Comparison of ENCODE assay signal across 21 mouse cellular contexts in the genomic region with DNA sequence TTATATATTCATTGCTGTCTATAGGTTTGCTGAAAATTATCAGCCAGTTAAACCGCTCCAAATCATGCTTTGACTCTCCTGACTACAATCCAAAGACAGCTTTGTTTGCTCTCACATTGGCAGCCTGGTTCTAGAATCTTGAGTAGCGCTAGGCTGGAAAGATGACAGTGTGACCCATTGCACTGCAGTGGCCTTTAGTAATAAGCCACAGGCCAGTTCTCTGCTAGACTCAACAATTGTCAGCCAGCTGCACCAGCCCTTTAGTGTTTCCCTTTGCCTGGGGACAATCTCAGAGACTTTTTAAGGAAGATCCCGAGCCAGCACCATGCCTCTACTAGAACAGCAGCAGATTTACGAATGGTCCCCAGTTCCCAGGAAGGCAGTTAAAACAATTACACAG. TPM values are rescaled to one million over a fixed set of nuclear protein-coding genes. Genes with fewer than 3 reads are reported as not detected.
A peak's percentile ranks its signal among the peaks of the same experiment; 100 is the strongest.
DNase-seq lines count a peak whose midpoint lies in the region; ATAC-seq and TF ChIP-seq lines count a peak whose summit lies in the region.
"Had no signal": no experiment of that assay in that cellular context is flagged by ENCODE, and none has a peak within 500 bp of the region (broad histone marks: within the 10 kb centered on the region; RNA-seq: fewer than 3 reads in every experiment).

No protein-coding gene starts in this region.

- no peak overlapping the region for H3K27ac ChIP-seq in intestine, embryonic 14.5 days (ENCODE audit: low read depth)
- H3K27ac ChIP-seq in intestine, postnatal 0 days (ENCODE audit: low read depth, low read length) = no peak overlapping the region
- no peak overlapping the region for H3K27ac ChIP-seq in midbrain, embryonic 11.5 days (ENCODE audit: low read depth, low read length)
- no peak overlapping the region for H3K27ac ChIP-seq in midbrain, embryonic 14.5 days (replicated peaks; ENCODE audit: low read depth, low read length)

- H3K4me1 ChIP-seq in intestine, embryonic 14.5 days (replicated peaks; ENCODE audit: control insufficient read depth, insufficient read depth, low read length) = no peaks in the 10 kb centered on the region
- H3K4me1 ChIP-seq in intestine, postnatal 0 days (replicated peaks; ENCODE audit: control insufficient read depth, insufficient read depth, low read length) = no peaks in the 10 kb centered on the region
- H3K4me1 ChIP-seq in midbrain, embryonic 11.5 days (ENCODE audit: control insufficient read depth, insufficient read depth, low read length) = no peaks in the 10 kb centered on the region
- H3K4me1 ChIP-seq in midbrain, embryonic 14.5 days (ENCODE audit: control insufficient read depth, insufficient read depth, low read length) = no peaks in the 10 kb centered on the region

- no peak overlapping the region for H3K9ac ChIP-seq in intestine, embryonic 14.5 days (ENCODE audit: low read length)
- H3K9ac ChIP-seq in intestine, postnatal 0 days (ENCODE audit: low read depth, low read length) = no peak overlapping the region
- no peak overlapping the region for H3K9ac ChIP-seq in midbrain, embryonic 11.5 days (ENCODE audit: low read length)
- no peak overlapping the region for H3K9ac ChIP-seq in midbrain, embryonic 14.5 days (replicated peaks; ENCODE audit: low read length)

- DNase-seq in heart, adult 11 months = peak; percentile 63
- no peak for DNase-seq in heart, postnatal 36 days
- peak; percentile 29 for DNase-seq in intestine, embryonic 14.5 days (ENCODE audit: low spot score)
- DNase-seq in midbrain, embryonic 11.5 days (ENCODE audit: low spot score, missing footprints) = peak; percentile 69
- DNase-seq in midbrain, embryonic 14.5 days = no peak
- DNase-seq: adrenal gland, adult 2 months; adrenal gland, adult 8-10 months; adrenal gland, postnatal 10 days; adrenal gland, postnatal 14 days; adrenal gland, postnatal 25 days; adrenal gland, postnatal 36 days; B cell, adult 2 months; cerebellum, adult 11 months; cerebellum, adult 11-12 months; cerebellum, adult 18-20 months had no signal

- no peaks in the 10 kb centered on the region; the same call in 1 of the 2 replicates for H3K9me3 ChIP-seq in intestine, embryonic 14.5 days (ENCODE audit: control insufficient read depth, low read length)
- H3K9me3 ChIP-seq in intestine, postnatal 0 days (ENCODE audit: control insufficient read depth) = no peaks in the 10 kb centered on the region
- no peaks in the 10 kb centered on the region for H3K9me3 ChIP-seq in midbrain, embryonic 11.5 days (ENCODE audit: control insufficient read depth, low read length)
- no peaks in the 10 kb centered on the region for H3K9me3 ChIP-seq in midbrain, embryonic 14.5 days (ENCODE audit: control insufficient read depth, low read length)
- H3K9me3 ChIP-seq: G1E had no signal

- no peak for ATAC-seq in intestine, embryonic 14.5 days (replicated peaks; ENCODE audit: low FRiP score, low TSS enrichment, low read depth)
- no peak for ATAC-seq in intestine, postnatal 0 days
- ATAC-seq in midbrain, embryonic 11.5 days (ENCODE audit: low FRiP score) = no peak
- no peak for ATAC-seq in midbrain, embryonic 14.5 days (ENCODE audit: low FRiP score, low TSS enrichment)
- ATAC-seq: activated CD4-positive, CD25-positive, alpha-beta regulatory T cell, adult 4 months; CD4-positive, CD25-positive, alpha-beta regulatory T cell, adult 4 months; Patski had no signal

- 75% methylated on average over 4 of the region's 4 CpGs for WGBS in intestine, embryonic 14.5 days
- 85% methylated on average over 4 of the region's 4 CpGs for WGBS in intestine, postnatal 0 days
- WGBS in midbrain, embryonic 11.5 days = 93% methylated on average over 4 of the region's 4 CpGs
- WGBS in midbrain, embryonic 14.5 days = 88% methylated on average over 4 of the region's 4 CpGs

- H3K4me3 ChIP-seq in intestine, embryonic 14.5 days (ENCODE audit: low read depth, low read length) = no peak overlapping the region
- no peak overlapping the region for H3K4me3 ChIP-seq in intestine, postnatal 0 days (ENCODE audit: low read depth, low read length)
- no peak overlapping the region for H3K4me3 ChIP-seq in midbrain, embryonic 11.5 days (ENCODE audit: low read depth, low read length)
- no peak overlapping the region for H3K4me3 ChIP-seq in midbrain, embryonic 14.5 days (replicated peaks; ENCODE audit: low read depth, low read length)

- H3K4me2 ChIP-seq in intestine, embryonic 14.5 days (ENCODE audit: low read length) = no peak overlapping the region
- H3K4me2 ChIP-seq in intestine, postnatal 0 days (replicated peaks; ENCODE audit: low read depth) = no peak overlapping the region
- no peak overlapping the region for H3K4me2 ChIP-seq in midbrain, embryonic 11.5 days
- no peak overlapping the region for H3K4me2 ChIP-seq in midbrain, embryonic 14.5 days (ENCODE audit: low read length)

- no peak for TF ChIP-seq CTCF in intestine, postnatal 0 days (IDR thresholded peaks at IDR 0.05; ENCODE audit: low read depth)

- intact Hi-C loops in heart, postnatal 36 days (cut with DNase I) = no loop called here

- no peaks in the 10 kb centered on the region for H3K27me3 ChIP-seq in intestine, embryonic 14.5 days (replicated peaks; ENCODE audit: control insufficient read depth, insufficient read depth, low read length)
- no peaks in the 10 kb centered on the region for H3K27me3 ChIP-seq in intestine, postnatal 0 days (replicated peaks; ENCODE audit: control insufficient read depth, insufficient read depth, low read length)
- H3K27me3 ChIP-seq in midbrain, embryonic 11.5 days (ENCODE audit: control insufficient read depth, insufficient read depth, low read length) = no peaks in the 10 kb centered on the region
- H3K27me3 ChIP-seq in midbrain, embryonic 14.5 days (ENCODE audit: control insufficient read depth, insufficient read depth, low read length) = no peaks in the 10 kb centered on the region
- H3K27me3 ChIP-seq: CH12.LX, Patski had no signal

- no peaks in the 10 kb centered on the region for H3K36me3 ChIP-seq in intestine, embryonic 14.5 days (ENCODE audit: control insufficient read depth, insufficient read depth, low read length)
- no peaks in the 10 kb centered on the region for H3K36me3 ChIP-seq in intestine, postnatal 0 days (ENCODE audit: control insufficient read depth, insufficient read depth)
- H3K36me3 ChIP-seq in midbrain, embryonic 11.5 days (ENCODE audit: control insufficient read depth, insufficient read depth, low read length) = no peaks in the 10 kb centered on the region
- no peaks in the 10 kb centered on the region for H3K36me3 ChIP-seq in midbrain, embryonic 14.5 days (ENCODE audit: control insufficient read depth, insufficient read depth, low read length)
- H3K36me3 ChIP-seq: G1E had no signal

RNA-seq across cellular contexts. Expression of gene Rbm43, which starts 44.0 kb away (rescaled TPM):
- 1 to 10 TPM; 3.4 to 5.1 TPM for total RNA-seq in heart, postnatal 36 days (2021)
- 11.9 TPM in 2 replicates for polyA plus RNA-seq in intestine, embryonic 14.5 days (2014; fragmentation: Nextera tagmentation; extraction: Ambion mirVana)
- polyA plus RNA-seq in intestine, postnatal 0 days (2015; fragmentation: Nextera tagmentation; extraction: Ambion mirVana) = 5.1 and 5.5 TPM in 2 replicates
- polyA plus RNA-seq in midbrain, embryonic 11.5 days (2014; fragmentation: Nextera tagmentation; extraction: Ambion mirVana) = 5.7 and 6.4 TPM in 2 replicates
- 5.3 and 6.0 TPM in 2 replicates for polyA plus RNA-seq in midbrain, embryonic 14.5 days (2014; fragmentation: Nextera tagmentation; extraction: Ambion mirVana)

Comparison
In these comparisons a context has a peak if more than half of its experiments do, and no peak if none do; other contexts are left out.
1. DNase-seq: peak in heart, adult 11 months (single experiment), intestine, embryonic 14.5 days (single experiment) and midbrain, embryonic 11.5 days (single experiment); none in heart, postnatal 36 days (0 of 2) and midbrain, embryonic 14.5 days (single experiment).